Mouse (Mus musculus): ENCODE measurements around the gene Gm20721. TPM values are rescaled to one million over a fixed set of nuclear protein-coding genes. Genes with fewer than 3 reads are reported as not detected.
"Not testable (repeated sequence)": the region's sequence is repeated elsewhere in the genome, so short reads cannot be mapped to it uniquely, and the experiment has no call there.

Gene Gm20721
- total and polyA plus RNA-seq, 2 experiments from 2014 or later, result 10.8 TPM; not detected in 1

DNA sequence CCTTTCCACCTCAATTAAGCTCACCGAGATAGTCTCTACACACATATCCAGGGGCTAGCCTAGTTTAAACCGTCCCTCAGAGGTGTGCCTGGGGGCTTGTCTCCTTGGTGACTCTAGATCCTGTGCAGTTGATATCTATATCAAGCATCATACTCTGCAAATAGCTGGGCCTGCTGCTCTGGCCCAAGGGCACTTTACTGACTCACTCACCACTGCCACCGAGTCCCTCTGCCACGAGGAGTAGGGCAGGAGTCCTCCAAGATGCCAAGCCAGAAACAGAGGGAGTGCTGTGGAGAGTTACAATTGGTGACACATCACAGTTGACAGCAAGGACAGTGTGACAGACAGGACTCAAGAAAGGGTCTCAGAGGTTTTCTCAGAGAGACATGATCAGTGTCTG lies 13.1 kb upstream of the Gm20721 start:
- ATAC-seq (ENCODE audit: low FRiP score), result no peak

DNA sequence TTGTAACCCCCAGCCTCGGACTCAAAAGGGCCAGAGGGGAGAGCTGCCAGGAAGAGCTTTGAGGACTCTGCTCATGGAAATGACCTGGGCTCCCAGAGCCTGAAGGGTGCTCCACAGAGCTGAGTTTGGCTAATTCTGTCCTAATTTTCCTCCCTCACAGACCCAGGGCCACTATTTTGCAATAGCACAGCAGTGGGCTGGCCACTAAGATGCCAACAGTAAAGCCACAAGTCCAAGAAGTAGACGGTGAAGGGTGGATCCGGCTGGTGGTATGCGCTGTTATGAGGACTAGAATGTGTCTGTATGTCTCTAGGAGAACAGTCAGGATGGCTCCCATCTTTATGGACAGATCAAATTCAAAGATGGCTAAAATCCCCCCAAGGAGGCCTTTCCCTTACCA lies 12.0 kb upstream of the Gm20721 start:
- no peak for TF ChIP-seq CTCF (IDR thresholded peaks at IDR 0.05)
- Histone ChIP-seq H3K27ac (ENCODE audit: low read depth, low read length) (no peak overlapping the region), H3K9me3 (ENCODE audit: low read length) (no peaks in the 10 kb centered on the region), H3K4me3 (ENCODE audit: low read depth, low read length) (no peak overlapping the region), H3K4me2 (ENCODE audit: low read depth, low read length, poor library complexity, severe bottlenecking) (no peak overlapping the region), H3K27me3 (ENCODE audit: insufficient read depth, low read length) (no peaks in the 10 kb centered on the region), H3K9ac (replicated peaks; ENCODE audit: low read length, poor library complexity, severe bottlenecking) (no peak overlapping the region), H3K36me3 (ENCODE audit: insufficient read depth, low read length) (no peaks in the 10 kb centered on the region), H3K4me1 (ENCODE audit: insufficient read depth, low read length) (no peaks in the 10 kb centered on the region)
- ATAC-seq (ENCODE audit: low FRiP score) (no peak), DNase-seq (ENCODE audit: low spot score) (no peak)
- 89% methylated on average over 4 of the region's 4 CpGs for WGBS

More for the DNA sequence above, 13.1 kb upstream of the Gm20721 start:
- no peak for TF ChIP-seq CTCF (IDR thresholded peaks at IDR 0.05)
- no peak for DNase-seq (ENCODE audit: low spot score)
- Histone ChIP-seq H3K4me2 (ENCODE audit: low read depth, low read length, poor library complexity, severe bottlenecking) (no peak overlapping the region), H3K27me3 (ENCODE audit: insufficient read depth, low read length) (no peaks in the 10 kb centered on the region), H3K9ac (replicated peaks; ENCODE audit: low read length, poor library complexity, severe bottlenecking) (no peak overlapping the region), H3K27ac (ENCODE audit: low read depth, low read length) (no peak overlapping the region), H3K4me1 (ENCODE audit: insufficient read depth, low read length) (no peaks in the 10 kb centered on the region), H3K4me3 (ENCODE audit: low read depth, low read length) (no peak overlapping the region), H3K9me3 (ENCODE audit: low read length) (no peaks in the 10 kb centered on the region), H3K36me3 (ENCODE audit: insufficient read depth, low read length) (no peaks in the 10 kb centered on the region)
- 79% methylated on average over 4 of the region's 4 CpGs for WGBS

GRCm38 (mm10) chr2:174346999-174347668 lies 622 bp upstream of the Gm20721 start:
- not testable (repeated sequence) for H3K9me3 ChIP-seq (ENCODE audit: low read length); H3K4me3 ChIP-seq (ENCODE audit: low read depth, low read length); H3K27me3 ChIP-seq (ENCODE audit: insufficient read depth, low read length); H3K4me2 ChIP-seq (ENCODE audit: low read depth, low read length, poor library complexity, severe bottlenecking); H3K27ac ChIP-seq (ENCODE audit: low read depth, low read length); ATAC-seq (ENCODE audit: low FRiP score); DNase-seq (ENCODE audit: low spot score); H3K4me1 ChIP-seq (ENCODE audit: insufficient read depth, low read length); H3K9ac ChIP-seq (replicated peaks; ENCODE audit: low read length, poor library complexity, severe bottlenecking)
- H3K36me3 ChIP-seq (ENCODE audit: insufficient read depth, low read length), result peaks cover 21% of the 10 kb centered on the region
- WGBS, result 96% methylated on average over 2 of the region's 2 CpGs

DNA sequence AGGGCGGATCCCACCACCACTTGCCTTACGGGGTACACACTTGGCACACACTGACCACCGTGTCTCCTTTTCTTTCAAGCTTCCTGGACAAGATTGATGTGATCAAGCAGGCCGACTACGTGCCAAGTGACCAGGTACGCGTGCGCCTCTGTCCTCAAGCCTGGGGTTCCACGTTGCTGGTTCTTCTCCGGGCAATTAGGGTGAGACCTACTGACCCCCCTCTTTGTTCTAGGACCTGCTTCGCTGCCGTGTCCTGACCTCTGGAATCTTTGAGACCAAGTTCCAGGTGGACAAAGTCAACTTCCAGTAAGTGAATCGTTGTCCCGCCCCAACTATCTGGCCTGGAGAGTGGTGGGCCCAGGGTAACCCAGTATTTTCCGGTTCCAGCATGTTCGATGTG lies 1.5 kb downstream of the Gm20721 start:
- WGBS, result 93% methylated on average over 16 of the region's 16 CpGs
- Histone ChIP-seq H3K4me3 (ENCODE audit: low read depth, low read length) (no peak overlapping the region), H3K9ac (replicated peaks; ENCODE audit: low read length, poor library complexity, severe bottlenecking) (no peak overlapping the region), H3K27me3 (ENCODE audit: insufficient read depth, low read length) (no peaks in the 10 kb centered on the region), H3K4me1 (ENCODE audit: insufficient read depth, low read length) (peaks cover 9% of the 10 kb centered on the region), H3K9me3 (ENCODE audit: low read length) (no peaks in the 10 kb centered on the region), H3K27ac (ENCODE audit: low read depth, low read length) (no peak overlapping the region), H3K36me3 (ENCODE audit: insufficient read depth, low read length) (peaks cover 21% of the 10 kb centered on the region), H3K4me2 (ENCODE audit: low read depth, low read length, poor library complexity, severe bottlenecking) (no peak overlapping the region)
- no peak for ATAC-seq (ENCODE audit: low FRiP score)
- TF ChIP-seq CTCF (IDR thresholded peaks at IDR 0.05), result no peak
- DNase-seq (ENCODE audit: low spot score), result no peak

- Histone ChIP-seq H3K4me3 (ENCODE audit: low read depth, low read length) (no peak overlapping the region), H3K4me1 (ENCODE audit: insufficient read depth, low read length) (peaks cover 9% of the 10 kb centered on the region), H3K4me2 (ENCODE audit: low read depth, low read length, poor library complexity, severe bottlenecking) (0 out of 2 replicates have a peak overlapping the region, but pooled peaks have one; percentile 23), H3K9ac (replicated peaks; ENCODE audit: low read length, poor library complexity, severe bottlenecking) (no peak overlapping the region), H3K27ac (ENCODE audit: low read depth, low read length) (peak overlapping the region; percentile 47; the same call in 1 of the 2 replicates), H3K9me3 (ENCODE audit: low read length) (no peaks in the 10 kb centered on the region), H3K27me3 (ENCODE audit: insufficient read depth, low read length) (no peaks in the 10 kb centered on the region), H3K36me3 (ENCODE audit: insufficient read depth, low read length) (peaks cover 21% of the 10 kb centered on the region)
- DNase-seq (ENCODE audit: low spot score) (peak; percentile 93), ATAC-seq (ENCODE audit: low FRiP score) (no peak)
- 30% methylated on average over 3 of the region's 3 CpGs for WGBS
- no peak for TF ChIP-seq CTCF (IDR thresholded peaks at IDR 0.05)
These were observed 2.4 kb downstream of the Gm20721 start for GRCm38 (mm10) chr2:174344003-174344655.

DNA sequence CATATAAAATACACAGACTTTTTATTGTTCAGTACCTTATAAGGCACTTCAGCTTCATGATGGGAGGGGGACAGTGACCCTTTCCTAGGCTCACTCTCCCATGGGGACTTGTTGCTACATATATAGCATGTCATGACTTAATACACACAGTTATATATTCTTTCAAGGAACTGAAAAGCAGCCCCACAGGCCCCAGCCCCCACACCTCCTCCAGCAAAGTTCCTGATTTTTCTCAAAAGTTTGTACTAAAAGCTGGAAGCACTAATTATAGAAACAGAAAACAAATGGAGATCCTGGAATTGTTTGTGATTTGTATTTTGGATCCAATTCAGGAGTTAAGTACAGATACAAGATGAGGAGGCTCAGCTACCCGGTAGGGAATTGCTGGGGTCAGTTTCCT lies 2.9 kb downstream of the Gm20721 start:
- ATAC-seq (ENCODE audit: low FRiP score) (no peak), DNase-seq (ENCODE audit: low spot score) (no peak)
- WGBS, result 46% methylated on average over 1 of the region's 1 CpGs
- H3K9ac ChIP-seq (replicated peaks; ENCODE audit: low read length, poor library complexity, severe bottlenecking), result no peak overlapping the region
- peaks cover 21% of the 10 kb centered on the region for H3K36me3 ChIP-seq (ENCODE audit: insufficient read depth, low read length)
- TF ChIP-seq CTCF (IDR thresholded peaks at IDR 0.05), result no peak
- 0 out of 2 replicates have a peak overlapping the region, but pooled peaks have one; percentile 23 for H3K4me2 ChIP-seq (ENCODE audit: low read depth, low read length, poor library complexity, severe bottlenecking)
- H3K27ac ChIP-seq (ENCODE audit: low read depth, low read length), result peak overlapping the region; percentile 47; the same call in 1 of the 2 replicates
- H3K9me3 ChIP-seq (ENCODE audit: low read length), result no peaks in the 10 kb centered on the region
- no peaks in the 10 kb centered on the region for H3K27me3 ChIP-seq (ENCODE audit: insufficient read depth, low read length)
- no peak overlapping the region for H3K4me3 ChIP-seq (ENCODE audit: low read depth, low read length)
- peaks cover 9% of the 10 kb centered on the region for H3K4me1 ChIP-seq (ENCODE audit: insufficient read depth, low read length)

Data from midbrain, postnatal 0 days (tissue).